Mouse (Mus musculus) hindbrain, embryonic 15.5 days (tissue): ENCODE data around the gene Kank1. TPM values are rescaled to one million over a fixed set of nuclear protein-coding genes. Genes with fewer than 3 reads are reported as not detected.

Experiments used
- ATAC-seq: fragments of 200-750 bp; cut with Nextera tagmentation; 2 replicates; pipeline ENCODE4 v1.8.0; 2017; ENCODE audit warnings: low read depth, moderate number of reproducible peaks, moderate TSS enrichment; ENCODE audit not compliant: low FRiP score
- H3K27ac ChIP-seq: fragments of 300-500 bp; sonication (generic); replicated peaks from 2 replicates; pipeline ENCODE4 v1.5.1; 2015; ENCODE audit warnings: mild to moderate bottlenecking, inconsistent platforms
- H3K27me3 ChIP-seq: fragments of 300-500 bp; sonication (generic); 2 replicates; pipeline ENCODE4 v1.6.1; 2015; ENCODE audit warnings: control low read depth, inconsistent platforms
- H3K36me3 ChIP-seq: fragments of 300-500 bp; sonication (generic); 2 replicates; pipeline ENCODE4 v1.6.1; 2015; ENCODE audit warnings: control low read depth, inconsistent platforms
- H3K4me1 ChIP-seq: fragments of 300-500 bp; sonication (generic); replicated peaks from 2 replicates; pipeline ENCODE4 v1.6.1; 2015; ENCODE audit warnings: control low read depth, inconsistent platforms
- H3K4me2 ChIP-seq: fragments of 300-500 bp; sonication (generic); 2 replicates; pipeline ENCODE4 v1.6.1; 2015; ENCODE audit warnings: moderate library complexity, mild to moderate bottlenecking, inconsistent platforms
- H3K4me3 ChIP-seq: fragments of 300-500 bp; sonication (generic); 2 replicates; pipeline ENCODE4 v1.5.1; 2015; ENCODE audit warnings: mild to moderate bottlenecking, inconsistent platforms
- H3K9ac ChIP-seq: fragments of 300-500 bp; sonication (generic); 2 replicates; pipeline ENCODE4 v1.6.1; 2015; ENCODE audit warnings: inconsistent platforms
- H3K9me3 ChIP-seq: fragments of 300-500 bp; sonication (generic); 2 replicates; pipeline ENCODE4 v1.6.1; 2016; ENCODE audit warnings: control low read depth, inconsistent platforms
- WGBS: fragments of 180-500 bp; shearing (Covaris S2); methylation state at CpG from one replicate; pipeline ENCODE4 v1.1.7; 2015; 5-methylcytosine and 5-hydroxymethylcytosine counted together
- polyA plus RNA-seq: library from polyadenylated mRNA; unstranded; fragments of >200 nt; fragmentation: Nextera tagmentation; extraction: Ambion mirVana; gene quantifications from 2 replicates; pipeline ENCODE4 v1.2.1, GENCODE M21; 2015

Kank1 gene
- polyA plus RNA-seq, 1 experiment from 2014 or later = 10.4 TPM

GRCm38 (mm10) chr19:25436175-25436574 lies 199.4 kb downstream of the Kank1 start:
- no peak overlapping the region for H3K4me3 ChIP-seq
- WGBS = 49% methylated on average over 4 of the region's 4 CpGs
- H3K4me1 ChIP-seq = no peaks in the 10 kb centered on the region
- H3K9ac ChIP-seq = no peak overlapping the region
- ATAC-seq = no peak
- no peaks in the 10 kb centered on the region for H3K36me3 ChIP-seq
- H3K4me2 ChIP-seq = no peak overlapping the region
- no peaks in the 10 kb centered on the region for H3K27me3 ChIP-seq
- no peak overlapping the region for H3K27ac ChIP-seq
- no peaks in the 10 kb centered on the region for H3K9me3 ChIP-seq

GRCm38 (mm10) chr19:25436789-25437650 lies 200.2 kb downstream of the Kank1 start:
- Histone ChIP-seq H3K4me3 (no peak overlapping the region), H3K27ac (no peak overlapping the region), H3K36me3 (no peaks in the 10 kb centered on the region), H3K27me3 (no peaks in the 10 kb centered on the region), H3K4me1 (no peaks in the 10 kb centered on the region), H3K9me3 (no peaks in the 10 kb centered on the region), H3K9ac (no peak overlapping the region), H3K4me2 (no peak overlapping the region)
- 88% methylated on average over 20 of the region's 20 CpGs for WGBS
- no peak for ATAC-seq

- H3K9me3 ChIP-seq = no peaks in the 10 kb centered on the region
- no peaks in the 10 kb centered on the region for H3K4me1 ChIP-seq
- no peak overlapping the region for H3K4me2 ChIP-seq
- no peak overlapping the region for H3K4me3 ChIP-seq
- 72% methylated on average over 6 of the region's 6 CpGs for WGBS
- no peak overlapping the region for H3K9ac ChIP-seq
- H3K27ac ChIP-seq = no peak overlapping the region
- H3K27me3 ChIP-seq = no peaks in the 10 kb centered on the region
- no peak for ATAC-seq
- no peaks in the 10 kb centered on the region for H3K36me3 ChIP-seq
Measured at GRCm38 (mm10) chr19:25438246-25438645, 201.5 kb downstream of the Kank1 start.

- no peaks in the 10 kb centered on the region for H3K36me3 ChIP-seq
- no peak overlapping the region for H3K4me3 ChIP-seq
- no peak overlapping the region for H3K27ac ChIP-seq
- H3K4me2 ChIP-seq = no peak overlapping the region
- no peaks in the 10 kb centered on the region for H3K9me3 ChIP-seq
- WGBS = 36% methylated on average over 6 of the region's 6 CpGs
- no peaks in the 10 kb centered on the region for H3K4me1 ChIP-seq
- peak; percentile 69; the same call in 1 of the 2 replicates for ATAC-seq
- H3K9ac ChIP-seq = no peak overlapping the region
- no peaks in the 10 kb centered on the region for H3K27me3 ChIP-seq
Measured at GRCm38 (mm10) chr19:25439807-25440206, 203.0 kb downstream of the Kank1 start.

GRCm38 (mm10) chr19:25440736-25441135 lies 204.0 kb downstream of the Kank1 start:
- no peak for ATAC-seq
- Histone ChIP-seq H3K27ac (no peak overlapping the region), H3K4me3 (no peak overlapping the region), H3K4me2 (no peak overlapping the region), H3K9me3 (no peaks in the 10 kb centered on the region), H3K9ac (no peak overlapping the region), H3K4me1 (no peaks in the 10 kb centered on the region), H3K36me3 (no peaks in the 10 kb centered on the region), H3K27me3 (no peaks in the 10 kb centered on the region)
- WGBS = 78% methylated on average over 4 of the region's 4 CpGs

GRCm38 (mm10) chr19:25445054-25445453 lies 208.3 kb downstream of the Kank1 start:
- no peaks in the 10 kb centered on the region for H3K9me3 ChIP-seq
- H3K4me2 ChIP-seq = no peak overlapping the region
- H3K9ac ChIP-seq = no peak overlapping the region
- WGBS = 24% methylated on average over 7 of the region's 7 CpGs
- no peak overlapping the region for H3K4me3 ChIP-seq
- ATAC-seq = no peak
- no peaks in the 10 kb centered on the region for H3K27me3 ChIP-seq
- H3K27ac ChIP-seq = no peak overlapping the region
- no peaks in the 10 kb centered on the region for H3K4me1 ChIP-seq
- no peaks in the 10 kb centered on the region for H3K36me3 ChIP-seq

GRCm38 (mm10) chr19:25445842-25446241 lies 209.1 kb downstream of the Kank1 start:
- H3K27ac ChIP-seq = no peak overlapping the region
- 62% methylated on average over 8 of the region's 8 CpGs for WGBS

GRCm38 (mm10) chr19:25446683-25447082 lies 209.9 kb downstream of the Kank1 start:
- H3K4me2 ChIP-seq = no peak overlapping the region
- no peak for ATAC-seq
- H3K27ac ChIP-seq = no peak overlapping the region
- H3K4me1 ChIP-seq = no peaks in the 10 kb centered on the region
- no peak overlapping the region for H3K4me3 ChIP-seq
- H3K9me3 ChIP-seq = no peaks in the 10 kb centered on the region
- no peak overlapping the region for H3K9ac ChIP-seq
- no peaks in the 10 kb centered on the region for H3K27me3 ChIP-seq
- no peaks in the 10 kb centered on the region for H3K36me3 ChIP-seq
- WGBS = 77% methylated on average over 2 of the region's 2 CpGs

More at GRCm38 (mm10) chr19:25445842-25446241, 209.1 kb downstream of the Kank1 start:
- H3K9ac ChIP-seq = no peak overlapping the region
- no peaks in the 10 kb centered on the region for H3K4me1 ChIP-seq
- no peaks in the 10 kb centered on the region for H3K36me3 ChIP-seq
- no peak overlapping the region for H3K4me3 ChIP-seq
- H3K9me3 ChIP-seq = no peaks in the 10 kb centered on the region
- no peak overlapping the region for H3K4me2 ChIP-seq
- no peak for ATAC-seq
- no peaks in the 10 kb centered on the region for H3K27me3 ChIP-seq

GRCm38 (mm10) chr19:25447373-25447772 lies 210.6 kb downstream of the Kank1 start:
- Histone ChIP-seq H3K36me3 (no peaks in the 10 kb centered on the region), H3K4me2 (no peak overlapping the region), H3K4me3 (no peak overlapping the region), H3K9ac (no peak overlapping the region), H3K27ac (no peak overlapping the region), H3K27me3 (no peaks in the 10 kb centered on the region), H3K4me1 (no peaks in the 10 kb centered on the region), H3K9me3 (no peaks in the 10 kb centered on the region)
- 71% methylated on average over 5 of the region's 5 CpGs for WGBS
- no peak for ATAC-seq

GRCm38 (mm10) chr19:25450869-25451629 lies 214.3 kb downstream of the Kank1 start:
- peak; percentile 69; the same call in 1 of the 2 replicates for ATAC-seq
- 55% methylated on average over 11 of the region's 11 CpGs for WGBS

GRCm38 (mm10) chr19:25453146-25453545 lies 216.4 kb downstream of the Kank1 start:
- H3K36me3 ChIP-seq = no peaks in the 10 kb centered on the region
- no peak overlapping the region for H3K9ac ChIP-seq
- no peak overlapping the region for H3K4me2 ChIP-seq
- 83% methylated on average over 5 of the region's 5 CpGs for WGBS
- no peaks in the 10 kb centered on the region for H3K4me1 ChIP-seq
- no peaks in the 10 kb centered on the region for H3K9me3 ChIP-seq
- no peaks in the 10 kb centered on the region for H3K27me3 ChIP-seq
- H3K4me3 ChIP-seq = no peak overlapping the region
- ATAC-seq = no peak
- H3K27ac ChIP-seq = no peak overlapping the region

More at GRCm38 (mm10) chr19:25450869-25451629, 214.3 kb downstream of the Kank1 start:
- no peak overlapping the region for H3K4me3 ChIP-seq
- no peak overlapping the region for H3K4me2 ChIP-seq
- no peaks in the 10 kb centered on the region for H3K36me3 ChIP-seq
- no peak overlapping the region for H3K27ac ChIP-seq
- H3K9me3 ChIP-seq = no peaks in the 10 kb centered on the region
- H3K4me1 ChIP-seq = no peaks in the 10 kb centered on the region
- H3K27me3 ChIP-seq = no peaks in the 10 kb centered on the region
- H3K9ac ChIP-seq = no peak overlapping the region

- Histone ChIP-seq H3K9me3 (no peaks in the 10 kb centered on the region), H3K4me1 (no peaks in the 10 kb centered on the region), H3K36me3 (no peaks in the 10 kb centered on the region), H3K4me2 (no peak overlapping the region), H3K27me3 (no peaks in the 10 kb centered on the region), H3K27ac (no peak overlapping the region), H3K9ac (no peak overlapping the region), H3K4me3 (no peak overlapping the region)
- ATAC-seq = no peak
- WGBS = 95% methylated on average over 8 of the region's 8 CpGs
Measured at GRCm38 (mm10) chr19:25460760-25461159, 224.0 kb downstream of the Kank1 start.
